Mouse (Mus musculus) lung, embryonic 14.5 days (tissue): ENCODE measurements around the gene Snta1. TPM values are rescaled to one million over a fixed set of nuclear protein-coding genes. Genes with fewer than 3 reads are reported as not detected.
A peak's percentile ranks its signal among the peaks of the same experiment; 100 is the strongest.

Source experiments
- ATAC-seq: fragments of 200-750 bp; cut with Nextera tagmentation; 2 replicates; pipeline ENCODE4 v1.8.0; 2017; ENCODE audit warnings: mild to moderate bottlenecking, moderate TSS enrichment, moderate library complexity; ENCODE audit not compliant: insufficient read depth
- DNase-seq: peaks from one replicate; pipeline ENCODE4 v3.0.0-alpha.2; 2015
- H3K27ac ChIP-seq: fragments of 300-500 bp; sonication (generic); 2 replicates; pipeline ENCODE4 v1.5.1; 2014; ENCODE audit warnings: low read depth, mild to moderate bottlenecking, moderate library complexity
- H3K27me3 ChIP-seq: fragments of 300-500 bp; sonication (generic); 2 replicates; pipeline ENCODE4 v1.6.1; 2014; ENCODE audit warnings: low read length, control low read depth; ENCODE audit not compliant: insufficient read depth
- H3K36me3 ChIP-seq: fragments of 300-500 bp; sonication (generic); 2 replicates; pipeline ENCODE4 v1.6.1; 2014; ENCODE audit warnings: control low read depth; ENCODE audit not compliant: insufficient read depth
- H3K4me1 ChIP-seq: fragments of 300-500 bp; sonication (generic); 2 replicates; pipeline ENCODE4 v1.6.1; 2014; ENCODE audit warnings: antibody characterized with exemption, control low read depth; ENCODE audit not compliant: insufficient read depth
- H3K4me2 ChIP-seq: fragments of 300-500 bp; sonication (generic); 2 replicates; pipeline ENCODE4 v1.6.1; 2014; ENCODE audit warnings: mild to moderate bottlenecking
- H3K4me3 ChIP-seq: fragments of 300-500 bp; sonication (generic); 2 replicates; pipeline ENCODE4 v1.5.1; 2014; ENCODE audit warnings: low read depth, low read length
- H3K9ac ChIP-seq: fragments of 300-500 bp; sonication (generic); 2 replicates; pipeline ENCODE4 v1.6.1; 2014
- H3K9me3 ChIP-seq: fragments of 300-500 bp; sonication (generic); 2 replicates; pipeline ENCODE4 v1.6.1; 2016; ENCODE audit warnings: low read depth, low read length, control low read depth
- CTCF ChIP-seq: IDR thresholded peaks from 2 replicates; pipeline ENCODE4 v1.5.1; 2016; ENCODE audit warnings: antibody characterized with exemption, low read depth
- WGBS: fragments of 180-500 bp; shearing (Covaris S2); extraction: QIAGEN DNeasy Blood & Tissue Kit; methylation state at CpG from one replicate; pipeline ENCODE4 v1.1.7; 2014; 5-methylcytosine and 5-hydroxymethylcytosine counted together
- polyA plus RNA-seq: library from polyadenylated mRNA; unstranded; fragments of >200 nt; fragmentation: Nextera tagmentation; extraction: Ambion mirVana; gene quantifications from 2 replicates; pipeline ENCODE4 v1.2.1, GENCODE M21; 2014

Gene Snta1
- polyA plus RNA-seq, 1 experiment from 2014 or later, result 3.8 TPM

- Histone ChIP-seq H3K27me3 (no peaks in the 10 kb centered on the region), H3K27ac (no peak overlapping the region), H3K4me3 (no peak overlapping the region), H3K36me3 (no peaks in the 10 kb centered on the region), H3K4me2 (no peak overlapping the region), H3K4me1 (no peaks in the 10 kb centered on the region), H3K9ac (no peak overlapping the region), H3K9me3 (no peaks in the 10 kb centered on the region)
- no peak for TF ChIP-seq CTCF
- DNase-seq (no peak), ATAC-seq (no peak)
- WGBS, result 56% methylated on average over 2 of the region's 2 CpGs
Observed at GRCm38 (mm10) chr2:154396529-154396928, 11.4 kb downstream of the Snta1 start.

GRCm38 (mm10) chr2:154394602-154395001, 13.3 kb downstream of the Snta1 start:
- WGBS, result 77% methylated on average over 3 of the region's 3 CpGs
- Histone ChIP-seq H3K4me2 (no peak overlapping the region), H3K4me3 (no peak overlapping the region), H3K4me1 (no peaks in the 10 kb centered on the region), H3K9ac (no peak overlapping the region), H3K27ac (no peak overlapping the region), H3K27me3 (no peaks in the 10 kb centered on the region), H3K36me3 (no peaks in the 10 kb centered on the region), H3K9me3 (no peaks in the 10 kb centered on the region)
- DNase-seq, result no peak
- TF ChIP-seq CTCF, result no peak
- no peak for ATAC-seq

- H3K36me3 ChIP-seq, result no peaks in the 10 kb centered on the region
- 73% methylated on average over 11 of the region's 11 CpGs for WGBS
- H3K4me1 ChIP-seq, result no peaks in the 10 kb centered on the region
- H3K27me3 ChIP-seq, result no peaks in the 10 kb centered on the region
- ATAC-seq (peak; percentile 70), DNase-seq (peak; percentile 43)
- no peak overlapping the region for H3K4me2 ChIP-seq
- no peaks in the 10 kb centered on the region for H3K9me3 ChIP-seq
- peak overlapping the region; percentile 10; the same call in 1 of the 2 replicates for H3K27ac ChIP-seq
- H3K4me3 ChIP-seq, result no peak overlapping the region
- no peak for TF ChIP-seq CTCF
- no peak overlapping the region for H3K9ac ChIP-seq
Observed at GRCm38 (mm10) chr2:154390180-154390964, 17.5 kb downstream of the Snta1 start.

- TF ChIP-seq CTCF, result no peak
- Histone ChIP-seq H3K36me3 (no peaks in the 10 kb centered on the region), H3K4me3 (no peak overlapping the region), H3K9me3 (no peaks in the 10 kb centered on the region), H3K4me1 (no peaks in the 10 kb centered on the region), H3K27me3 (no peaks in the 10 kb centered on the region), H3K27ac (no peak overlapping the region), H3K9ac (no peak overlapping the region), H3K4me2 (no peak overlapping the region)
- ATAC-seq (no peak), DNase-seq (no peak)
- 87% methylated on average over 7 of the region's 7 CpGs for WGBS
Observed at GRCm38 (mm10) chr2:154379103-154379502, 28.8 kb downstream of the Snta1 start.

- no peaks in the 10 kb centered on the region for H3K27me3 ChIP-seq
- H3K27ac ChIP-seq, result no peak overlapping the region
- ATAC-seq, result no peak
- no peaks in the 10 kb centered on the region for H3K36me3 ChIP-seq
- no peak overlapping the region for H3K4me3 ChIP-seq
- no peak overlapping the region for H3K9ac ChIP-seq
- no peak for TF ChIP-seq CTCF
- DNase-seq, result no peak
- no peak overlapping the region for H3K4me2 ChIP-seq
- no peaks in the 10 kb centered on the region for H3K9me3 ChIP-seq
- WGBS, result 83% methylated on average over 6 of the region's 6 CpGs
- no peaks in the 10 kb centered on the region for H3K4me1 ChIP-seq
Observed at GRCm38 (mm10) chr2:154374807-154375601, 32.9 kb downstream of the Snta1 start.

- Histone ChIP-seq H3K9me3 (no peaks in the 10 kb centered on the region), H3K27ac (no peak overlapping the region), H3K4me3 (no peak overlapping the region), H3K4me1 (no peaks in the 10 kb centered on the region), H3K9ac (no peak overlapping the region), H3K36me3 (0 out of 2 replicates have a peak, but pooled peaks cover 4% of the 10 kb centered on the region), H3K27me3 (no peaks in the 10 kb centered on the region), H3K4me2 (no peak overlapping the region)
- no peak for ATAC-seq
- TF ChIP-seq CTCF, result peak; percentile 64
- peak; percentile 78 for DNase-seq
- 58% methylated on average over 6 of the region's 6 CpGs for WGBS
Observed at GRCm38 (mm10) chr2:154373961-154374632, 33.8 kb downstream of the Snta1 start.
